Mouse (Mus musculus): ENCODE measurements around the gene Wnt9a.

The Wnt9a gene

GRCm38 (mm10) chr11:59305008-59305820 lies 1.5 kb upstream of the Wnt9a start:
- DNase-seq = no peak

GRCm38 (mm10) chr11:59305821-59306215 lies 910 bp upstream of the Wnt9a start:
- DNase-seq = no peak

- DNase-seq = peak; percentile 20 to 46
Observed at GRCm38 (mm10) chr11:59307422-59308163, 865 bp downstream of the Wnt9a start.

- DNase-seq = no peak
Observed at GRCm38 (mm10) chr11:59308164-59308542, 1.4 kb downstream of the Wnt9a start.

GRCm38 (mm10) chr11:59308625-59309024 lies 1.9 kb downstream of the Wnt9a start:
- DNase-seq = no peak

GRCm38 (mm10) chr11:59309106-59309805 lies 2.5 kb downstream of the Wnt9a start:
- DNase-seq = no peak

GRCm38 (mm10) chr11:59309976-59310375 lies 3.2 kb downstream of the Wnt9a start:
- no peak for DNase-seq

- no peak for DNase-seq
Observed at GRCm38 (mm10) chr11:59312060-59312459, 5.3 kb downstream of the Wnt9a start.

GRCm38 (mm10) chr11:59312501-59312900 lies 5.8 kb downstream of the Wnt9a start:
- no peak for DNase-seq

GRCm38 (mm10) chr11:59313029-59313811 lies 6.5 kb downstream of the Wnt9a start:
- DNase-seq = no peak

GRCm38 (mm10) chr11:59313944-59314343 lies 7.2 kb downstream of the Wnt9a start:
- no peak for DNase-seq

- no peak for DNase-seq
Observed at GRCm38 (mm10) chr11:59316517-59316916, 9.8 kb downstream of the Wnt9a start.

GRCm38 (mm10) chr11:59322988-59323387 lies 16.3 kb downstream of the Wnt9a start:
- no peak for DNase-seq

GRCm38 (mm10) chr11:59324777-59325176 lies 18.0 kb downstream of the Wnt9a start:
- no peak for DNase-seq

- DNase-seq = no peak
Observed at GRCm38 (mm10) chr11:59327625-59328024, 20.9 kb downstream of the Wnt9a start.

- DNase-seq = no peak
Observed at GRCm38 (mm10) chr11:59329616-59330015, 22.9 kb downstream of the Wnt9a start.

GRCm38 (mm10) chr11:59330560-59330959 lies 23.8 kb downstream of the Wnt9a start:
- peak in 1 of 2 experiments; percentile 52 for DNase-seq

- DNase-seq = no peak
Observed at GRCm38 (mm10) chr11:59331167-59331869, 24.6 kb downstream of the Wnt9a start.

- DNase-seq = no peak
Observed at GRCm38 (mm10) chr11:59332938-59333337, 26.2 kb downstream of the Wnt9a start.

- no peak for DNase-seq
Observed at GRCm38 (mm10) chr11:59335150-59335549, 28.4 kb downstream of the Wnt9a start.

- DNase-seq = no peak
Observed at GRCm38 (mm10) chr11:59335942-59336341, 29.2 kb downstream of the Wnt9a start.

- DNase-seq = no peak
Observed at GRCm38 (mm10) chr11:59336381-59336780, 29.7 kb downstream of the Wnt9a start.
